Mouse (Mus musculus) urinary bladder, postnatal 10 days (tissue): ENCODE measurements around the gene Ugt1a6b.
A peak's percentile ranks its signal among the peaks of the same experiment; 100 is the strongest.

Experiments used
- DNase-seq: peaks from one replicate; pipeline ENCODE4 v3.0.0; 2022; ENCODE audit warnings: low spot score

Ugt1a6b gene

DNA sequence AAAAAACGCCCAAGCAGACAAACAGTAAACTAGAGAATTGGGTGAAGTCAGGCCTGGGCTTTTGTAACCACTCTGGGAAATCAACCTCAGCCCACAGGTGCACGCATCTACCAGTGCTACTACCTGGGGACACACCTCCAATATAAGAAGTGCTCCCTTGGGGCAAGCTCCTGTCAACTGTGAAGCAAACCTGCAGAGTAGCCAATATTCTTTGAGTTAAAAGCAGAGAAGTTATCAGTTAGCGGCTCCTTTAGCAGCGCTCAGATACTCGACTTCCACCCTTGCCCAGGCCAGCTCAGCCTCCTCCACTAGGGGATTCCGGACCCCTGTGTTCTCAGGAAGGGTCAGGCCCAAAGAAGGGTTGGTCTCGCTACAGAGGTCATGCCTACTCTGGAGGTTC, 158.7 kb downstream of the Ugt1a6b start:
- no peak for DNase-seq

- DNase-seq = peak; percentile 98
Measured at GRCm38 (mm10) chr1:88262255-88262654, 159.2 kb downstream of the Ugt1a6b start.

DNA sequence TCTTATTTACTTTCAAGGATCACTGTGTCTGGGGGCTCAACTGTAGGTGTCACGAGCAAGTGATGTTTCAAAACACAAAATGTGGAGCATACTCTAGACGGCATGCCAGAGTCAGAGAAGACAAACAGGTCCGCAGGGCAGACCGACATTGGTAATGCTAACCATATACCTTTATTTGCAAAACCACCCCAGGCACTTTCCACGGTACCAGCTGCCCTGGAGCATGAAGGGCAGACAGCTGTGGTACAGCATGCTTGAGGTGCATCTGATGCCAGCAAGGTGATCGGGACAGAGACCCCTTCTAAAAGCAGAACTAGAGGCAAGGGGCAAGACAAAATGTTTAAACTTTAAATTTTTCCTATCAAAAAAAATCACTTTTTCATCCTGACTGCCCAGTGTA, 159.9 kb downstream of the Ugt1a6b start:
- DNase-seq = no peak

DNA sequence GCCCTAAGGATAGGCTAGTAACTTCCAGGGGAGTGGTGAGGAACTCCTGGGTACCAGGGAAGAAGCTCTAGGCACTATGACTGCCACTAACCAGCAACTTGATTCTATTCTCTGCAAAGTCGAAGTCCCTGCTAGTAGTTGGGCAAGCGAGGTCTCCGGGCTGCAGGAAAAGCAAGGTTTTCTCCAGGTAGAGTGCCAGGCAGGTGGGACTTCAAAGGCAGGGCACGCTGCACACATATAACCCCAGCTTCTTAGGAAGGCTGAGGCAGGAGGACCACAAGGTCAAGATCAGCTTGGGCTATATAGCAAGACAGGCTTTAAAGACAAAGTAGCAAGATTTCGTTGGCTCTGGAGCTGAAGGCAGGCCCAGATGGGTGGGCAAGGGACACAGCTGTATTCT, 160.7 kb downstream of the Ugt1a6b start:
- DNase-seq = no peak

DNA sequence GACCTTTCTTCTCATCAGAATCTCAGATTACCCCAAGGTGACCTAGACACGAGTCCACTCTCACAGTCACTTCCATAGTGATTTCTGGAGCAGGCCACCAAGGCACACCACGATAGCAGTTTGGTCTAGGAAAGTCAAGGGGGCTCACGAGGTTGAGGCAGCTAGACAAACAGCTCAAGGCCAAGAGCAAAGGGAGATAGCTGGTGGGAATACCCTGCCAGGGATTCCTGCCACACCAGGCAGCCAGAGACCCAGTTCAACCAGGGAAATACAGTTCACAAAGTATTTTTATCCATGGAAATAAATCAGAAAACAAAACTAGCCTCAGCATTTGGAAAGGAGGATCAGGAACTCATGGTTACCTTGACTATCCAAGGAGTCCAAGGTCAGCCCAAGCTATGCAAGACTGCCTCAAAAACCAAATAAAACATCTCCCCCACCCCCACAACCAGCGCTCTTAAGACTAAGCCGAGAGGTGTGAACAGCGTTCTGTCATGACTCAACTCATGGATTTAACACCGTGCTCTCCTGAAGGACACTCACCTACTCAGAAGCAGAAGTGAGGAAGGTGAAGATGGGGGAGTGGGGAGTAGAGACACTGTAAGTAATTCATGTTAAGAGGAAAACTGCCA, 161.3 kb downstream of the Ugt1a6b start:
- no peak for DNase-seq

DNA sequence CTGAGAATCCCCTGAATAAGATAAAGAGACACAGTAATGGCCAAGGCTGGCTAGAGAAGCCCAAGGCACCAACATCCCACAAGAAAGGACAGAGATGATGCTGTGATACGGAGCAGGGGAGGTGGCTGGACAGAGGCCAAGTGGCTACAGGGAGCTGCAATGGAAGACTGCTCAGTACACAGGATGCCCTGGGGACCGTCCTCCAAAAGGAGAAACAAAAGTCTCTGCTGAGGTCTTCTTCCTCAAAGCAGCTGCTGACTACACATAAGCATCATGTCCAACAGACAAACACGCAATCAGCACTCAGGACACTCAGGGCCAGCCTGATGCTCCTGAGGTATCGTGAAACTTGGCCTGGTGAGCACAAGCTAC, 161.8 kb downstream of the Ugt1a6b start:
- no peak for DNase-seq

DNA sequence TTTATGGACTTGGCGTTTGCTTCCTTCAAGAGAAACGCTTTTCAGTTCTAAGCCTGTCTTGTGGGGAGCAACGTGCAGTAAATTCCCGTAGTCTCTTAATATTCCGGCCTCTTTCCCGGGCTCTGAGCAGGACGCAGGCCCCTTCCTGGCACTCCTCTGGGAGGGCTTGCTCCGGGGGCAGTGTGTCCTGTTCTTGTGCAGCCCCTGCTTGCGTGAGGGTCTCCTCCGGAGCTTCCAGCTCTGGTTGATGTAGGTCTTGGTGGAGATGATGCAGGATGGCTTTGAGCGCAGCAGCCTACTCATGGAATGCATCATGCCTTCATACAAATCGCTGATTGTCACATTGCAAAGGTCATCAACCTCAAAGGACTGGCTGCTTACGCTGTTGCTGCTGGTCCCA, 163.1 kb downstream of the Ugt1a6b start:
- no peak for DNase-seq

- no peak for DNase-seq
Measured at GRCm38 (mm10) chr1:88267489-88267888, 164.4 kb downstream of the Ugt1a6b start.

- DNase-seq = no peak
Measured at GRCm38 (mm10) chr1:88268070-88268469, 165.0 kb downstream of the Ugt1a6b start.
